Mouse (Mus musculus) thymus, adult 2 months (tissue): ENCODE results near the gene Olfr1229.

Experiments
- CTCF ChIP-seq: fragments of 200-500 bp; IDR thresholded peaks from 2 replicates; pipeline ENCODE4 v1.5.1; 2012; ENCODE audit warnings: mild to moderate bottlenecking, control low read depth, low read length, moderate library complexity, borderline replicate concordance; ENCODE audit not compliant: control insufficient read depth, poor library complexity, insufficient read depth; ENCODE audit errors: extremely low read depth
- POLR2A ChIP-seq: fragments of 200-500 bp; IDR thresholded peaks from 2 replicates; pipeline ENCODE4 v1.6.1; 2012; ENCODE audit warnings: mild to moderate bottlenecking, low read length, control low read depth, moderate library complexity; ENCODE audit not compliant: control insufficient read depth, poor library complexity, insufficient read depth; ENCODE audit errors: extremely low read depth

DNA sequence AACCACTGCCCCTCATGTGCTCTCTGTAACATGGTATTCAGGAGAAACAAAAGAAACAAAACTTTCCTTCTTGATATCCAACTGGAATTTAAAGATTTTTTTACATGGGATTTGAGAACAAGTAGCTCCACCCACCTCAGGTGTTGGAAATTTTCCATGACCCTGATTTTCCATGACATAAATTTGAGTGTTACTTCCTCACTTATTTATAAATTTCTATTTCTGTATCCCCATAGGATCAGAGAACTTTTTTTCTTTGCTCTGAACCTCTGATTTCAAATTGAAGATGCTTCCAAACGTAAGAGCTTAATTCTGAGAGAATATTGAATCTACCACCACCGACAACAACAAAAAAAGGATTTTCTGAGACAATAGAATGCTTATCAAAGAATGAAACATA is at the start of gene Olfr1229:
- TF ChIP-seq POLR2A, result no peak
- TF ChIP-seq CTCF, result no peak
